Mouse (Mus musculus): ENCODE results near the gene Rflnb.

DNA sequence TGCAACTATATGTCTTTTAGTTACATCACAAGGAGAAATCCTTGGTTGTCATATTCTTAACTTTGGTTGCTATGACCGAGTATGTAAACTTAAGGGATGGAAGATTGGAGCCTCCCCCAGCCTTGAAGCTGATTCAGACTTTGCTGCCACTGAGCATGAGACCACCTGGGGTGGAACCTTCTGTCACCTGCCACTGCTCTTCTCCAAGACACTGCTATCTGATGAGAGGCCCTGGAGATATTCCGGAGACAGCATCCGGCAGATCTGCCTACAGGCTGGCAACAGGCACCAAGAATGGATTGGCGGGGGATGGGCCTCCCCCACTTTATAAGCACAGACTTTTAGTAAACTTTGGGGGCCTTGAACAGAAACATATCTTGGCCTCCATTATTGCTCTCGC lies 24.9 kb upstream of the Rflnb start:
- TF ChIP-seq CTCF (IDR thresholded peaks at IDR 0.05; ENCODE audit: low read depth, low read length) (no peak), POLR2A (IDR thresholded peaks at IDR 0.05; ENCODE audit: extremely low read depth, insufficient read depth, low read length) (no peak)
